ENCODE assay signal across 33 mouse cellular contexts in genomic region chr11:103309956-103310574, GRCm38 (mm10). TPM values are rescaled to one million over a fixed set of nuclear protein-coding genes. Genes with fewer than 3 reads are reported as not detected.
A peak's percentile ranks its signal among the peaks of the same experiment; 100 is the strongest.
DNase-seq lines count a peak whose midpoint lies in the region; ATAC-seq and TF ChIP-seq lines count a peak whose summit lies in the region.
"Had no signal": no experiment of that assay in that cellular context is flagged by ENCODE, and none has a peak within 500 bp of the region (broad histone marks: within the 10 kb centered on the region; RNA-seq: fewer than 3 reads in every experiment).

No protein-coding gene starts in this region.

- TF ChIP-seq CTCF in gastrocnemius, adult 2 months (IDR thresholded peaks at IDR 0.05): no peak
- peak in 1 of 2 experiments; percentile 43; a peak in 2 of 4 replicates for TF ChIP-seq CTCF in CH12.LX (conservative IDR thresholded peaks at IDR 0.05 in 1 of 2, IDR thresholded peaks at IDR 0.05 in 1 of 2; ENCODE audit: low read depth in 2 of 2, low read length in 2 of 2)

- H3K27me3 ChIP-seq in CH12.LX (replicated peaks): no peaks in the 10 kb centered on the region
- H3K27me3 ChIP-seq: embryonic facial prominence, embryonic 13.5 days; forebrain, embryonic 15.5 days; heart, embryonic 15.5 days; limb, embryonic 15.5 days; neural tube, embryonic 15.5 days had no signal

- no peak; the same call in 1 of the 2 replicates for TF ChIP-seq RAD21 in CH12.LX (IDR thresholded peaks at IDR 0.05; ENCODE audit: low read depth, low read length)

- dilution Hi-C loops in CH12.LX (cut with MboI; ENCODE audit: extremely low pct_ligation_motif_present, extremely low pct_unique_long_range_greater_than_20kb, low sequenced_read_pairs): no loop called here

- H3K9ac ChIP-seq in CH12.LX (ENCODE audit: insufficient read depth, low read depth): peak overlapping the region; percentile 15; the same call in 1 of the 2 replicates
- H3K9ac ChIP-seq: embryonic facial prominence, embryonic 13.5 days; forebrain, embryonic 15.5 days; heart, embryonic 15.5 days; hindbrain, embryonic 13.5 days; limb, embryonic 15.5 days; liver, embryonic 13.5 days; midbrain, embryonic 13.5 days; neural tube, embryonic 15.5 days had no signal

- in situ Hi-C loops in CH12.LX (cut with MboI; ENCODE audit: low pct_ligation_motif_present, low pct_unique_long_range_greater_than_20kb, low sequenced_read_pairs): no loop called here

- H3K4me3 ChIP-seq in gastrocnemius, adult 2 months: no peak overlapping the region
- H3K4me3 ChIP-seq in CH12.LX (replicated peaks in 1 of 3; ENCODE audit: low read depth in 2 of 3, low read length in 2 of 3, poor library complexity in 1 of 3): no peak overlapping the region
- H3K4me3 ChIP-seq: embryonic facial prominence, embryonic 13.5 days; forebrain, embryonic 10.5 days; forebrain, embryonic 15.5 days; heart, embryonic 15.5 days; hindbrain, embryonic 13.5 days; limb, embryonic 10.5 days; limb, embryonic 15.5 days; liver, embryonic 13.5 days; midbrain, embryonic 13.5 days; neural tube, embryonic 15.5 days had no signal

- DNase-seq in gastrocnemius, adult 2 months: peak; percentile 13
- no peak for DNase-seq in gastrocnemius, adult 8-10 months (ENCODE audit: low spot score in 2 of 2)
- DNase-seq in CH12.LX (ENCODE audit: extremely low read depth): peak; percentile 87
- DNase-seq in left cerebral cortex, adult 18-20 months (ENCODE audit: low spot score in 2 of 2): no peak
- DNase-seq in embryo, embryonic 10.5 days (ENCODE audit: low spot score): no peak
- DNase-seq in spleen, adult 12 weeks (ENCODE audit: low spot score): no peak
- DNase-seq: adrenal gland, adult 8-10 months; cerebellum, adult 11 months; cerebellum, adult 9-10 months; cerebellum, postnatal 36 days; kidney, adult 8-10 months; layer of hippocampus, adult 9-11 months; liver, embryonic 13.5 days; lung, adult 2 months; lung, postnatal 10 days; retina, postnatal 1 day; right cerebral cortex, postnatal 14 days; thymus, adult 18-20 months; thymus, postnatal 25 days had no signal

- peak overlapping the region; percentile 59 for H3K4me2 ChIP-seq in CH12.LX (ENCODE audit: insufficient read depth, low read depth, poor library complexity, severe bottlenecking)
- H3K4me2 ChIP-seq: embryonic facial prominence, embryonic 13.5 days; forebrain, embryonic 15.5 days; heart, embryonic 15.5 days; hindbrain, embryonic 13.5 days; limb, embryonic 15.5 days; liver, embryonic 13.5 days; midbrain, embryonic 13.5 days; neural tube, embryonic 15.5 days had no signal

- intact Hi-C loops in gastrocnemius, adult 2 months (cut with DNase I): no loop called here

- ATAC-seq in hematopoietic stem cell, adult 5-6 weeks (replicated peaks in 1 of 2; ENCODE audit: insufficient read depth in 1 of 2, low FRiP score in 2 of 2, low TSS enrichment in 1 of 2, low read depth in 1 of 2, poor library complexity in 2 of 2, severe bottlenecking in 2 of 2): peak; percentile 65 to 74
- ATAC-seq in monocyte, adult 5-6 weeks (replicated peaks; ENCODE audit: insufficient number of reproducible peaks, low FRiP score, low TSS enrichment, poor library complexity, severe bottlenecking): peak; percentile 47; the same call in 1 of the 2 replicates
- ATAC-seq: forebrain, embryonic 15.5 days; intestine, embryonic 16.5 days; midbrain, embryonic 13.5 days had no signal

- no peaks in the 10 kb centered on the region for H3K9me3 ChIP-seq in CH12.LX (replicated peaks; ENCODE audit: low read length)
- H3K9me3 ChIP-seq: embryonic facial prominence, embryonic 13.5 days; forebrain, embryonic 10.5 days; forebrain, embryonic 15.5 days; heart, embryonic 15.5 days; hindbrain, embryonic 13.5 days; limb, embryonic 10.5 days; limb, embryonic 15.5 days; liver, embryonic 13.5 days; midbrain, embryonic 13.5 days; neural tube, embryonic 15.5 days had no signal

- no peaks in the 10 kb centered on the region for H3K36me3 ChIP-seq in CH12.LX (replicated peaks in 1 of 2; ENCODE audit: control insufficient read depth in 1 of 2, insufficient read depth in 1 of 2, low read length in 1 of 2)
- H3K36me3 ChIP-seq: embryonic facial prominence, embryonic 13.5 days; forebrain, embryonic 10.5 days; forebrain, embryonic 15.5 days; heart, embryonic 15.5 days; hindbrain, embryonic 13.5 days; limb, embryonic 10.5 days; limb, embryonic 15.5 days; liver, embryonic 13.5 days; midbrain, embryonic 13.5 days; neural tube, embryonic 15.5 days had no signal

- no peak overlapping the region for H3K27ac ChIP-seq in gastrocnemius, adult 2 months
- 0 out of 2 replicates have a peak overlapping the region, but pooled peaks have one; percentile 1 for H3K27ac ChIP-seq in CH12.LX (ENCODE audit: insufficient read depth, low read depth)
- H3K27ac ChIP-seq: embryonic facial prominence, embryonic 13.5 days; forebrain, embryonic 10.5 days; forebrain, embryonic 15.5 days; heart, embryonic 15.5 days; hindbrain, embryonic 13.5 days; kidney, postnatal 0 days; limb, embryonic 10.5 days; limb, embryonic 15.5 days; liver, embryonic 13.5 days; midbrain, embryonic 13.5 days; neural tube, embryonic 15.5 days; stomach, postnatal 0 days had no signal

- H3K4me1 ChIP-seq in CH12.LX (ENCODE audit: control insufficient read depth in 1 of 2, insufficient read depth in 2 of 2): peaks cover 22 to 51% of the 10 kb centered on the region in 2 experiments

- peak; percentile 83 for TF ChIP-seq EP300 in CH12.LX (IDR thresholded peaks at IDR 0.05; ENCODE audit: low read length)

- peak; percentile 37; the same call in 1 of the 2 replicates for TF ChIP-seq POLR2A in CH12.LX (IDR thresholded peaks at IDR 0.05; ENCODE audit: low read depth, low read length)

- no peaks in the 10 kb centered on the region for H3K79me2 ChIP-seq in CH12.LX (replicated peaks; ENCODE audit: control insufficient read depth, extremely low read depth, insufficient read depth, poor library complexity, severe bottlenecking)

TF ChIP-seq in CH12.LX, 34 proteins besides CTCF, POLR2A, EP300 and RAD21 (continues in another document):
- TF ChIP-seq ETS1 (conservative IDR thresholded peaks at IDR 0.05; ENCODE audit: low read depth, low read length): peak; percentile 54; the same call in 1 of the 2 replicates
- TF ChIP-seq ZMIZ1 (IDR thresholded peaks at IDR 0.05; ENCODE audit: low read depth, low read length): no peak
- TF ChIP-seq BHLHE40 (IDR thresholded peaks at IDR 0.05; ENCODE audit: low read depth, low read length): peak; percentile 76
- no peak for TF ChIP-seq USF1 (IDR thresholded peaks at IDR 0.05; ENCODE audit: low read depth, low read length)
- TF ChIP-seq JUND (conservative IDR thresholded peaks at IDR 0.05; ENCODE audit: low read depth, low read length): peak; percentile 66
- TF ChIP-seq ZKSCAN1 (IDR thresholded peaks at IDR 0.05; ENCODE audit: borderline replicate concordance, low read depth, low read length): no peak
- TF ChIP-seq TCF12 (IDR thresholded peaks at IDR 0.05; ENCODE audit: low read depth, low read length): peak; percentile 56
- no peak for TF ChIP-seq KAT2A (IDR thresholded peaks at IDR 0.05; ENCODE audit: insufficient replicate concordance, low read length)
- TF ChIP-seq UBTF (IDR thresholded peaks at IDR 0.05; ENCODE audit: low read depth, low read length): no peak
- TF ChIP-seq ZNF384 (IDR thresholded peaks at IDR 0.05; ENCODE audit: low read depth, low read length): peak; percentile 86
- TF ChIP-seq NRF1 (IDR thresholded peaks at IDR 0.05; ENCODE audit: low read depth, low read length): 0 out of 2 replicates have a peak, but pooled peaks have one; percentile 22
- peak; percentile 86 for TF ChIP-seq ELF1 (IDR thresholded peaks at IDR 0.05; ENCODE audit: low read depth, low read length)
- TF ChIP-seq GABPA (IDR thresholded peaks at IDR 0.05; ENCODE audit: insufficient replicate concordance, low read depth, low read length): no peak
- peak; percentile 88 for TF ChIP-seq MAX (IDR thresholded peaks at IDR 0.05; ENCODE audit: low read length)
- TF ChIP-seq MAFK (IDR thresholded peaks at IDR 0.05; ENCODE audit: insufficient replicate concordance, low read length): peak; percentile 44; the same call in 1 of the 2 replicates
- 0 out of 2 replicates have a peak, but pooled peaks have one; percentile 35 for TF ChIP-seq TBP (conservative IDR thresholded peaks at IDR 0.05; ENCODE audit: low read depth, low read length)
- no peak for TF ChIP-seq USF2 (conservative IDR thresholded peaks at IDR 0.05; ENCODE audit: low read depth, low read length)
- TF ChIP-seq NELFE (IDR thresholded peaks at IDR 0.05; ENCODE audit: low read depth, low read length): peak; percentile 52
- peak; percentile 70; the same call in 1 of the 2 replicates for TF ChIP-seq MEF2A (IDR thresholded peaks at IDR 0.05; ENCODE audit: borderline replicate concordance, low read depth, low read length)
- TF ChIP-seq PAX5 (IDR thresholded peaks at IDR 0.05; ENCODE audit: low read length): no peak
- 0 out of 2 replicates have a peak, but pooled peaks have one; percentile 5 for TF ChIP-seq MAZ (IDR thresholded peaks at IDR 0.05; ENCODE audit: low read depth, low read length)
- peak; percentile 88 for TF ChIP-seq MYC (IDR thresholded peaks at IDR 0.05; ENCODE audit: low read depth, low read length)
- TF ChIP-seq POLR2AphosphoS2 (IDR thresholded peaks at IDR 0.05; ENCODE audit: low read depth, low read length): no peak
- peak; percentile 78 for TF ChIP-seq JUN (IDR thresholded peaks at IDR 0.05; ENCODE audit: insufficient read depth, low read depth, low read length)
- peak; percentile 65; the same call in 1 of the 2 replicates for TF ChIP-seq SIN3A (IDR thresholded peaks at IDR 0.05; ENCODE audit: low read length)
- TF ChIP-seq CHD2 (IDR thresholded peaks at IDR 0.05; ENCODE audit: low read length): peak; percentile 93

RNA-seq across cellular contexts. Expression of gene Map3k14, which starts 42.8 kb away (rescaled TPM):
- total RNA-seq in gastrocnemius, adult 2 months (2021): 1 to 10 TPM; 4.1 to 4.2 TPM
- total RNA-seq in gastrocnemius, adult 8-10 months (2022): 1 to 10 TPM; 3.0 to 4.9 (median 4.2) TPM
- total RNA-seq in CH12.LX (2012; rRNA removed) (9.9 TPM in 2 replicates), CH12.LX (2014; rRNA removed) (4.2 and 4.5 TPM in 2 replicates)
- polyA plus RNA-seq in CH12.LX (2012; ENCODE audit: insufficient read length, low read depth): 9.0 and 11.2 TPM in 2 replicates
- total RNA-seq in hematopoietic stem cell, adult 5-6 weeks (2017): 4.4 and 10.6 TPM in 2 replicates
- total RNA-seq in monocyte, adult 5-6 weeks (2017): 72.0 to 89.0 TPM (median 88.0 TPM) in 3 replicates
- total RNA-seq in left cerebral cortex, adult 18-20 months (2021): 1 to 10 TPM; 5.7 to 5.9 TPM

RNA-seq across cellular contexts. Expression of gene Arhgap27, which starts 53.4 kb away (rescaled TPM):
- 1 to 10 TPM; 6.0 to 8.8 TPM for total RNA-seq in gastrocnemius, adult 2 months (2021)
- total RNA-seq in gastrocnemius, adult 8-10 months (2022): 1 to 10 TPM; 2.5 to 4.7 (median 4.4) TPM
- total RNA-seq in CH12.LX (2012; rRNA removed): 24.4 and 26.1 TPM in 2 replicates
- 11.4 and 11.8 TPM in 2 replicates for total RNA-seq in CH12.LX (2014; rRNA removed)
- polyA plus RNA-seq in CH12.LX (2012; ENCODE audit: insufficient read length, low read depth): 26.7 and 30.9 TPM in 2 replicates
- 21.3 and 21.5 TPM in 2 replicates for total RNA-seq in hematopoietic stem cell, adult 5-6 weeks (2017)
- 59.2 to 68.0 TPM (median 67.2 TPM) in 3 replicates for total RNA-seq in monocyte, adult 5-6 weeks (2017)
- 10 to 100 TPM; 11.9 to 15.1 TPM for total RNA-seq in left cerebral cortex, adult 18-20 months (2021)

Comparison
In these comparisons a context has a peak if more than half of its experiments do, and no peak if none do; other contexts are left out.
1. DNase-seq: peak in gastrocnemius, adult 2 months (single experiment) and CH12.LX (single experiment); none in gastrocnemius, adult 8-10 months (0 of 2), left cerebral cortex, adult 18-20 months (0 of 2), embryo, embryonic 10.5 days (single experiment) and spleen, adult 12 weeks (single experiment).